Mouse (Mus musculus): ENCODE measurements around the gene Trem3. TPM values are rescaled to one million over a fixed set of nuclear protein-coding genes. Genes with fewer than 3 reads are reported as not detected.

Trem3 gene
- polyA plus RNA-seq, 1 experiment from 2014 or later, result 0.42 TPM

DNA sequence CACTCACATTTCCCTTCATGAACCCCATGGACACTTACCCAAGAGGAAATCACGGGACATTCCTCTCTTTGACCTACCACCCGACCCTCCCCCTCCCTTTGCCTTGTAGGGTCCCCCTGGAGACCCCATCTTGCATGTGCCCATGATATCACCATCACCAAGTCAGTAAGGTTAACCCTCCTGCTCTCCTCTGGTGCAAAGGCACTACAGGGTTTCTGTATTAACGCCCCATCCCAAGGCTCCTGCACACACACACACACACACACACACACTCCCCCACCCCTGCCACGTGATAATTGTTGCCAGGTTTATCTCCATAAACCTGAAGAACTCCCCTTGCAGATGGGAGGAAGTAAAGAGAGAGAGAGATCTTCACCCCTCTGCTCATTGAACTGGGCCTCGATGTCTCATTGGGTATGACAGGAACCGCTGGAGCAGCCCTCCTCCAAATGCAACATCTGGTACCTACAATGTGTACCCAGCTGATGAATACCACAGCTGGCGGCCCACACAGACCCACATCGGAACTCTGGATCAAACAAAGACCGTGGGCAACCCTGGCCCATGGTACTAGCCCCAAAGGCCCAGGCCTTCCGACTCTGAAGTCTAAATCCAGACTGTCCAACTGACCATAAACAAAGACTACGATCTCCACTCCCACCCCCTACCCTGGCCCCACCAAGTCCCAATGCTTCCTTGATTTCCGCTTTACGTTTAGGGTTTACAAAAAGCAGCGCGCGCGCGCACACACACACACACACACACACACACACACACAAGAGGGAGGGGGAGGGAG, 33.6 kb downstream of the Trem3 start:
- H3K36me3 ChIP-seq (ENCODE audit: inconsistent target), result no peaks in the 10 kb centered on the region
- 57% methylated on average over 12 of the region's 18 CpGs for WGBS (ENCODE audit: missing documents)
- H3K27ac ChIP-seq, result no peak overlapping the region
- H3K79me2 ChIP-seq (ENCODE audit: inconsistent target), result no peaks in the 10 kb centered on the region
- no peak overlapping the region for H3K4me3 ChIP-seq (ENCODE audit: inconsistent target)

DNA sequence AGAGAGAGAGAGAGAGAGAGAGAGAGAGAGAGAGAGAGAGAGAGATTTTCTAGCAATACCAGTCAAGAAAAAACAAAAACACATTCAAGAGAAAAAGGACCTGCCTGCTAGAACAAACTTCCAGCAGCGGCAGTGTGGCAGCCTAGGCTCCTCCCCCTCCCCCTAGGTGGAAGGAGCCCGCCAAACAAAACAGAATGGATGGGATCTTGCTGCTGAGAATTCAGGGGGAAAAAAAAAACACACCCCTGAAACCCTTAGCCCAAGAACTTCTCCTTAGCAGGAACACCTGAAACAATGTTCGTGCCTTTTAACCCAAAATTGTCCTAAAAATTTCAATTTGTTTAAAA, 34.1 kb downstream of the Trem3 start:
- Histone ChIP-seq H3K27ac (no peak overlapping the region), H3K79me2 (ENCODE audit: inconsistent target) (no peaks in the 10 kb centered on the region), H3K4me3 (ENCODE audit: inconsistent target) (no peak overlapping the region), H3K36me3 (ENCODE audit: inconsistent target) (no peaks in the 10 kb centered on the region)
- 37% methylated on average over 3 of the region's 3 CpGs for WGBS (ENCODE audit: missing documents)

DNA sequence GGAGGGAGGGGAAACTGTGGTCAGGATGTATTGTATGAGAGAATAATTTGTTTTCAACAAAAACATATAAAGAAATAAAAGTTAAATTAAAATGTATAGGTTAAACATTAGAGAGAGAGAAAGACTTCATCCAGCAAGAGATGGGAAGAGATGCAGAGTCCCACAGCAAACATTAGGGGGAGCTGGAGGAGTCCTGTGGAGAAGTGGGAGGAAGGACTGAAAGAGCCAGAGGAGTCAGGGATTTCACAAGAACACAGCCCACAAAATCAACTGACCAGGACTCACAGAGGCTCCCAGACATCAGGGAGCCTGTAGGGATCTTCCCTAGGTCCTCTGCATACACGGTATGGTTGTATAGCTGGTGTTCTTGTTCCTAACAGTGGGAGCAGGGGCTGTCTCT, 39.2 kb downstream of the Trem3 start:
- Histone ChIP-seq H3K79me2 (ENCODE audit: inconsistent target) (no peaks in the 10 kb centered on the region), H3K4me3 (ENCODE audit: inconsistent target) (no peak overlapping the region), H3K36me3 (ENCODE audit: inconsistent target) (no peaks in the 10 kb centered on the region), H3K27ac (peak overlapping the region; percentile 67)
- 35% methylated on average over 1 of the region's 1 CpGs for WGBS (ENCODE audit: missing documents)

- H3K4me3 ChIP-seq (ENCODE audit: inconsistent target), result no peak overlapping the region
- H3K79me2 ChIP-seq (ENCODE audit: inconsistent target), result no peaks in the 10 kb centered on the region
- no peaks in the 10 kb centered on the region for H3K36me3 ChIP-seq (ENCODE audit: inconsistent target)
- peak overlapping the region; percentile 67 for H3K27ac ChIP-seq
- 69% methylated on average over 2 of the region's 2 CpGs for WGBS (ENCODE audit: missing documents)
Measured at GRCm38 (mm10) chr17:48287276-48287675, 39.7 kb downstream of the Trem3 start.

GRCm38 (mm10) chr17:48293500-48294194, 46.1 kb downstream of the Trem3 start:
- no peak overlapping the region for H3K4me3 ChIP-seq (ENCODE audit: inconsistent target)
- WGBS (ENCODE audit: missing documents), result 41% methylated on average over 5 of the region's 5 CpGs
- H3K79me2 ChIP-seq (ENCODE audit: inconsistent target), result no peaks in the 10 kb centered on the region
- H3K27ac ChIP-seq, result no peak overlapping the region
- H3K36me3 ChIP-seq (ENCODE audit: inconsistent target), result no peaks in the 10 kb centered on the region

DNA sequence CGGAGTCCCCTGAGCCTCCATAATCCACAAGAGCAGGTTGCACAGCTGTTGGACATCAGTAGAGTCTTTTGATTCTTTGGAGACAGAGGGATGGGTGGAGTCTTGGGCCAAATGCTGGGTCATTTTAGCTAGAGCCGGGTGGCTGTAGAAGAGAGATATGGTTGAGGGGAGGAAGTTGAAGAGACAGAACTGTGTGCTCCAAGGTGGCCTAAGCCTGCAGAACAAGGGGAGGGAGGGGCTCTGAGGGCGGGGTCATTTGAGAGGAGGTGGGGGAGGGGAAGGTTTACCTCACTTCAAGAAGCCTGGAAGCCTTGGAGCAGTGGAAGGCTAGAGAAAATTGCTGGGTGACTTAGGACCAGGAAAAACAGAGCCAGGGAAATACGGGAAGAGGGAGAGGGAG, 51.6 kb downstream of the Trem3 start, which contains the start of gene Treml2:
Gene Treml2, plus strand, starts transcription at position 296 of the 400 bp plus-strand sequence.
- H3K27ac ChIP-seq, result peak within 1 kb of the TSS; percentile 86
- 44% methylated on average over 3 of the region's 4 CpGs for WGBS (ENCODE audit: missing documents)
- peak within 1 kb of the TSS; percentile 23; the same call in 1 of the 2 replicates for H3K4me3 ChIP-seq (ENCODE audit: inconsistent target)
- peaks cover 7% of the 10 kb centered on the region; the same call in 1 of the 2 replicates for H3K36me3 ChIP-seq (ENCODE audit: inconsistent target)
- peaks cover 20% of the 10 kb centered on the region; the same call in 1 of the 2 replicates for H3K79me2 ChIP-seq (ENCODE audit: inconsistent target)

- Histone ChIP-seq H3K4me3 (ENCODE audit: inconsistent target) (peak overlapping the region; percentile 23; the same call in 1 of the 2 replicates), H3K79me2 (ENCODE audit: inconsistent target) (peaks cover 20% of the 10 kb centered on the region; the same call in 1 of the 2 replicates), H3K36me3 (ENCODE audit: inconsistent target) (peaks cover 7% of the 10 kb centered on the region; the same call in 1 of the 2 replicates), H3K27ac (peak overlapping the region; percentile 86)
- WGBS (ENCODE audit: missing documents), result 50% methylated on average over 4 of the region's 7 CpGs
Measured at GRCm38 (mm10) chr17:48299756-48300155, 52.2 kb downstream of the Trem3 start.

GRCm38 (mm10) chr17:48300199-48300598, 52.6 kb downstream of the Trem3 start:
- Histone ChIP-seq H3K4me3 (ENCODE audit: inconsistent target) (peak overlapping the region; percentile 23; the same call in 1 of the 2 replicates), H3K27ac (peak overlapping the region; percentile 86), H3K79me2 (ENCODE audit: inconsistent target) (peaks cover 20% of the 10 kb centered on the region; the same call in 1 of the 2 replicates), H3K36me3 (ENCODE audit: inconsistent target) (peaks cover 7% of the 10 kb centered on the region; the same call in 1 of the 2 replicates)
- WGBS (ENCODE audit: missing documents), result 30% methylated on average over 7 of the region's 7 CpGs

DNA sequence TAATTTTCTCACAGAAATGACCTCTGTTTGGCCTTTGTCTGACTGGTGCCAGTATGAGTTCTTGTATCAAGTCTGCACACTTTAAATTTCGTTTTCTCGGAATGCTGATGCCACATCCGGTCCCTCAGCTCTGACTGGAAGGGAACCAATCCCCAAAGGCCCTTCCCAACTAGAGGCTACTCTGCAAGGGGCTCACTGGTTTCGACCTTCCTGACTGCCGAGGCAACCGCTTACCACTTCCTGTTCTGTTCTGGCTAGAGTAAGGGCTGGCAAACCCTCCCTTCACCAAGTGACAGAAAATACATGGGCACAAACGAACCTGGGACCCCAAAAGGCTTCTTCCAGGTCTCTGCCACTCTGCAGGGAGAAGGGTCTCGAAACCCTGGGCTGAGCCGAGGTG, 53.3 kb downstream of the Trem3 start:
- peak overlapping the region; percentile 86 for H3K27ac ChIP-seq
- peaks cover 20% of the 10 kb centered on the region; the same call in 1 of the 2 replicates for H3K79me2 ChIP-seq (ENCODE audit: inconsistent target)
- H3K36me3 ChIP-seq (ENCODE audit: inconsistent target), result peaks cover 7% of the 10 kb centered on the region; the same call in 1 of the 2 replicates
- WGBS (ENCODE audit: missing documents), result 21% methylated on average over 9 of the region's 9 CpGs
- peak overlapping the region; percentile 23 for H3K4me3 ChIP-seq (ENCODE audit: inconsistent target)

GRCm38 (mm10) chr17:48301792-48302191, 54.2 kb downstream of the Trem3 start:
- peaks cover 20% of the 10 kb centered on the region; the same call in 1 of the 2 replicates for H3K79me2 ChIP-seq (ENCODE audit: inconsistent target)
- no peak overlapping the region for H3K4me3 ChIP-seq (ENCODE audit: inconsistent target)
- 0 out of 2 replicates have a peak overlapping the region, but pooled peaks have one; percentile 86 for H3K27ac ChIP-seq
- WGBS (ENCODE audit: missing documents), result 75% methylated on average over 4 of the region's 5 CpGs
- peaks cover 11% of the 10 kb centered on the region; the same call in 1 of the 2 replicates for H3K36me3 ChIP-seq (ENCODE audit: inconsistent target)

Other genes starting within 250 kb of the Trem3 start
- gene 1700122O11Rik, start 209.5 kb upstream of the Trem3 start, polyA plus RNA-seq (2018), result not detected in 3 replicates
- gene 1700067P10Rik, start 158.5 kb upstream of the Trem3 start, polyA plus RNA-seq (2018), result not detected in 3 replicates
- 0.14 TPM in 1 of 3 replicates, not detected in the others for gene 9830107B12Rik, start 101.5 kb upstream of the Trem3 start, polyA plus RNA-seq (2018)
- 20.1 to 48.7 TPM (median 26.5 TPM) in 3 replicates for gene A530064D06Rik, start 80.5 kb upstream of the Trem3 start, polyA plus RNA-seq (2018)
- 0.24 to 0.77 TPM in 2 of 3 replicates, not detected in the other for gene Trem1, start 15.0 kb upstream of the Trem3 start, polyA plus RNA-seq (2018)
- 0.52 to 1.5 TPM (median 1.4 TPM) in 3 replicates for gene Treml4, start 16.5 kb downstream of the Trem3 start, polyA plus RNA-seq (2018)
- gene Treml2, start 51.7 kb downstream of the Trem3 start, polyA plus RNA-seq (2018), result 10.8 to 16.6 TPM (median 14.5 TPM) in 3 replicates
- gene B430306N03Rik, start 68.4 kb downstream of the Trem3 start, polyA plus RNA-seq (2018), result 36.0 to 70.3 TPM (median 51.1 TPM) in 3 replicates
- gene Trem2, start 98.6 kb downstream of the Trem3 start, polyA plus RNA-seq (2018), result 965 to 1,222 TPM (median 1,131 TPM) in 3 replicates
- gene Treml1, start 112.1 kb downstream of the Trem3 start, polyA plus RNA-seq (2018), result 2.0 to 2.7 TPM (median 2.4 TPM) in 3 replicates
- 75.7 to 108 TPM (median 86.8 TPM) in 3 replicates for gene Nfya, start 162.1 kb downstream of the Trem3 start, polyA plus RNA-seq (2018)
- gene Oard1, start 162.2 kb downstream of the Trem3 start, polyA plus RNA-seq (2018), result 22.0 to 30.1 TPM (median 23.8 TPM) in 3 replicates
- gene Apobec2, start 185.2 kb downstream of the Trem3 start, polyA plus RNA-seq (2018), result not detected in 3 replicates
- gene Tspo2, start 203.7 kb downstream of the Trem3 start, polyA plus RNA-seq (2018), result not detected in 3 replicates
- gene Unc5cl, start 207.1 kb downstream of the Trem3 start, polyA plus RNA-seq (2018), result not detected in 3 replicates

Data from macrophage (primary cell).